Mouse (Mus musculus): ENCODE results near the gene Ost4.

The Ost4 gene

DNA sequence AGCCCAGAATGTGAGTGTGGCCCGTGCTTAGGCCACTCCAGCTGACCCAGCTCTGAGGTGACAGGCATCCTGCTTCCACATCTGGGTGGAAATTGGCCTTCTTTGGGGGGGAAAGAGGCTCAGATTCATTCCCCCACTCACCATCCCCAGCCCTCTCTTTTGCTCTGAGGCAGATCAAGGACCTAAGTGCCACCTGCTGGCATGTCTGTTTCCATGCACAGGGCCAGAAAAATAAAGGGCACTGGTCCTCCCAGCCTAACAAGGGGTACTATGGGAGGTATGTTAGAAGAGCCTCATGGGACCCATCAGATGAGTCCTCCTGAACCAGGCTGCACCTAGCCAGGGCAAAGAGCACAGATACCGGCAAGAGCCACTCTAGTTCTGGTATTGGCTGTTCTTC, 51.5 kb downstream of the Ost4 start:
- CTCF ChIA-PET: no interaction called here

Measured in spleen, embryonic (tissue).